Mouse (Mus musculus) lung, embryonic 14.5 days (tissue): Measurements from ENCODE around the gene C5ar1. TPM values are rescaled to one million over a fixed set of nuclear protein-coding genes. Genes with fewer than 3 reads are reported as not detected.

Experiments
- ATAC-seq: fragments of 200-750 bp; cut with Nextera tagmentation; 2 replicates; pipeline ENCODE4 v1.8.0; 2017; ENCODE audit warnings: mild to moderate bottlenecking, moderate TSS enrichment, moderate library complexity; ENCODE audit not compliant: insufficient read depth
- DNase-seq: peaks from one replicate; pipeline ENCODE4 v3.0.0-alpha.2; 2015
- H3K27ac ChIP-seq: fragments of 300-500 bp; sonication (generic); 2 replicates; pipeline ENCODE4 v1.5.1; 2014; ENCODE audit warnings: low read depth, mild to moderate bottlenecking, moderate library complexity
- H3K27me3 ChIP-seq: fragments of 300-500 bp; sonication (generic); 2 replicates; pipeline ENCODE4 v1.6.1; 2014; ENCODE audit warnings: low read length, control low read depth; ENCODE audit not compliant: insufficient read depth
- H3K36me3 ChIP-seq: fragments of 300-500 bp; sonication (generic); 2 replicates; pipeline ENCODE4 v1.6.1; 2014; ENCODE audit warnings: control low read depth; ENCODE audit not compliant: insufficient read depth
- H3K4me1 ChIP-seq: fragments of 300-500 bp; sonication (generic); 2 replicates; pipeline ENCODE4 v1.6.1; 2014; ENCODE audit warnings: antibody characterized with exemption, control low read depth; ENCODE audit not compliant: insufficient read depth
- H3K4me2 ChIP-seq: fragments of 300-500 bp; sonication (generic); 2 replicates; pipeline ENCODE4 v1.6.1; 2014; ENCODE audit warnings: mild to moderate bottlenecking
- H3K4me3 ChIP-seq: fragments of 300-500 bp; sonication (generic); 2 replicates; pipeline ENCODE4 v1.5.1; 2014; ENCODE audit warnings: low read depth, low read length
- H3K9ac ChIP-seq: fragments of 300-500 bp; sonication (generic); 2 replicates; pipeline ENCODE4 v1.6.1; 2014
- H3K9me3 ChIP-seq: fragments of 300-500 bp; sonication (generic); 2 replicates; pipeline ENCODE4 v1.6.1; 2016; ENCODE audit warnings: low read depth, low read length, control low read depth
- CTCF ChIP-seq: IDR thresholded peaks from 2 replicates; pipeline ENCODE4 v1.5.1; 2016; ENCODE audit warnings: antibody characterized with exemption, low read depth
- WGBS: fragments of 180-500 bp; shearing (Covaris S2); extraction: QIAGEN DNeasy Blood & Tissue Kit; methylation state at CpG from one replicate; pipeline ENCODE4 v1.1.7; 2014; 5-methylcytosine and 5-hydroxymethylcytosine counted together
- polyA plus RNA-seq: library from polyadenylated mRNA; unstranded; fragments of >200 nt; fragmentation: Nextera tagmentation; extraction: Ambion mirVana; gene quantifications from 2 replicates; pipeline ENCODE4 v1.2.1, GENCODE M21; 2014

Gene C5ar1
- polyA plus RNA-seq, 1 experiment from 2014 or later: 2.0 TPM

DNA sequence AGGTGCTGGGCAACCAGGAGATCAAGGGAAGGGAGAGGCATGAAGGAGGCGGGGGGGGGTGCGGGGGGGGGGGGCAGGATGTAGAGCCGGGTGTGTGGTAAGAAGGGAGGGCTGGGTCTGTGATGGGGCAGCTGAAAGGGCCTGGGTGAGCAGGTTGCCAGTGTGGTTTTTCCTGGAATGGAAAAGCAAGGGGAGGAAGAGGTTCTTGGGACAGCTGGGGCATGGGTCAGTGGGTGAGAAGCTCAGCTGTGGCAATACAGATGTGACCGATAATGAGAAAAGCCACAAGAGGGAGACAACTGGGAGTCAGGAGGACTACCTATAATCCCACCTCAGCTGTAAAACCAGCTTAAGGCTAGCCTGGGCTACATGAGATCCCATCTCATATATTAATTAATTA lies 13.4 kb downstream of the C5ar1 start:
- H3K4me3 ChIP-seq: no peak overlapping the region
- DNase-seq: no peak
- ATAC-seq: no peak

DNA sequence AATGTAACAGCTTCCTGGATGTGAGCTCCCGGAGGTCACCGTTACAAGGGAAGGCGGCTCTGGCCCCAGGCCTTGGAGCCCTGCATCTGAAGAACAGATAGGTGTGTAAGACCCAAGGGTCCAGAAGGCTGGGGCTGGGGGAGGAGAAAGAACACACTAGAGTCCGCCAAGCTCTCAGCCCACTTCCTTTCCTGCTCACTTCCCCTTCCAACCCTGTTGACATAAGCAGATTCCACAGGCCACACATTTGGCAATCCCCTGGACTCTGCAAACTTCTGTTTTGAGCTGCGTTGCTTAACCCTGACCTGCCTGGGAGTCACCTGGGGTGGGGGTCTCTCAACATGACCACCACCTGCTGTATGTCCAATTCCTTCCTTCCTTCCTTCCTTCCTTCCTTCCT lies 15.3 kb downstream of the C5ar1 start, which contains the start of gene C5ar2:
Gene C5ar2 (minus strand): TSS at position 88 of the 400 bp plus-strand sequence.
- TF ChIP-seq CTCF: no peak
- H3K9ac ChIP-seq: no peak within 1 kb of the TSS
- H3K4me1 ChIP-seq: no peaks in the 10 kb centered on the region
- DNase-seq (no peak), ATAC-seq (no peak)
- H3K27me3 ChIP-seq: no peaks in the 10 kb centered on the region
- no peaks in the 10 kb centered on the region for H3K36me3 ChIP-seq
- H3K4me2 ChIP-seq: no peak within 1 kb of the TSS
- no peaks in the 10 kb centered on the region for H3K9me3 ChIP-seq
- no peak within 1 kb of the TSS for H3K27ac ChIP-seq
- 46% methylated on average over 5 of the region's 5 CpGs for WGBS
- no peak within 1 kb of the TSS for H3K4me3 ChIP-seq

More for the DNA sequence above, 13.4 kb downstream of the C5ar1 start:
- no peaks in the 10 kb centered on the region for H3K27me3 ChIP-seq
- no peaks in the 10 kb centered on the region for H3K36me3 ChIP-seq
- no peaks in the 10 kb centered on the region for H3K4me1 ChIP-seq
- 0 out of 2 replicates have a peak, but pooled peaks have one; percentile 6 for TF ChIP-seq CTCF
- 35% methylated on average over 2 of the region's 4 CpGs for WGBS
- H3K9ac ChIP-seq: no peak overlapping the region
- H3K9me3 ChIP-seq: no peaks in the 10 kb centered on the region
- no peak overlapping the region for H3K27ac ChIP-seq
- H3K4me2 ChIP-seq: no peak overlapping the region

DNA sequence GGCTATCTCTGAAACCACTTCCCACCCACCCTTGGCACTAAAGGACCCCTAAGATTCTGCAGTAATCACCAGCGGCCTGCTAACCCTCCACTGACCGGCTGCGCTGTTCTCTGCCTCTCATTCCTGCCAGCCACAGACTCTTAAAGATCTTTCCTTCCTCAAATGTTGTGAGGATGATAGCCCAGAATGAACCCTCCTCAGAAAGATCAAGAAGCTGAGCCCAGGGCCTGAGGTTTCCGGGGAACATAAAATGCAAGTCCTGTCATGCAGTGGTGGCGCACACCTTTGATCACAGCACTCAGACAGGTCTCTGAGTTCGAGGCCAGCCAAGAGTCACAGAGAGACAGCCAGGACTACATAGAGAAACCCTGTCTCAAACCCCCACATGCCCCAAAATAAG lies 17.1 kb downstream of the C5ar1 start:
- H3K4me1 ChIP-seq: no peaks in the 10 kb centered on the region
- H3K4me3 ChIP-seq: no peak overlapping the region
- 73% methylated on average over 6 of the region's 6 CpGs for WGBS
- TF ChIP-seq CTCF: no peak
- no peak overlapping the region for H3K27ac ChIP-seq
- H3K27me3 ChIP-seq: no peaks in the 10 kb centered on the region
- H3K4me2 ChIP-seq: no peak overlapping the region
- no peak for ATAC-seq
- no peak for DNase-seq
- H3K36me3 ChIP-seq: no peaks in the 10 kb centered on the region
- H3K9ac ChIP-seq: no peak overlapping the region
- no peaks in the 10 kb centered on the region for H3K9me3 ChIP-seq

DNA sequence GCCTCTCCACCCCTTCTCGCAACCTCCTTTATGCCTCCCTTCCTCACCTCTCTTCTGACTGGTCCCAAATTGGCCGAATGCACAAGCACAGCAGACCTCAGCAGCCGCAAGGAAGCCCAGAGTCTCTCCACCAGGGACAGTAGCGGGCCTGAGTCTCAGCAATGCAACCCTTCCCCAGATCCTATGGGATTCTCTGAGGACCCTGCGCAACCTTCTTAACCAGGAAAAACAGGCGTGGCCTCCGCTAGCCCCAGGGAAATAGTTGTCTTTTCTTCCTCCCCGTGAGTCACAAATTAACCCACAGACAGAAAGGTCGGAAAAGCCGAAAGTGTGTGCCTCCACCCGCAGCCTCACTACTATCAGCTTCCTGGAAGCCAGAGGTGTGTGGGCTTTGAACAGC lies 17.6 kb downstream of the C5ar1 start:
- ATAC-seq (no peak), DNase-seq (no peak)
- no peaks in the 10 kb centered on the region for H3K4me1 ChIP-seq
- H3K4me2 ChIP-seq: no peak overlapping the region
- WGBS: 59% methylated on average over 11 of the region's 11 CpGs
- no peak overlapping the region for H3K27ac ChIP-seq
- no peaks in the 10 kb centered on the region for H3K9me3 ChIP-seq
- no peaks in the 10 kb centered on the region for H3K27me3 ChIP-seq
- H3K36me3 ChIP-seq: no peaks in the 10 kb centered on the region
- no peak for TF ChIP-seq CTCF
- no peak overlapping the region for H3K9ac ChIP-seq
- H3K4me3 ChIP-seq: no peak overlapping the region

DNA sequence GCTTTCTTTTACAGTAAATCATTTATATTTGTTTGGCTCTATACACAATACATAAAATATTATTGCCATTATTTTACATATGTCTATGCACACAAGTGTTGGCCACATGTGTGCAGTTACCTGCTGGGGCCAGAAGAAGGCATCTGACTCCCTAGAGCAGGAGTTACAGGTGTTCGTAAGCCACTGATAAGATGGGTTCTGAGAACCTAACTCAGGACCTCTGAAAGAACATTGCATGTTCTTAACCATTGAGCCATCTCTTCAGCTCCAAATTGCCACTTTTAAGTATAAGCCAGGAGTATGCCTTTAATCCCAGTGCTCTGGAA lies 18.4 kb downstream of the C5ar1 start:
- no peak for DNase-seq
- Histone ChIP-seq H3K9me3 (no peaks in the 10 kb centered on the region), H3K4me2 (no peak overlapping the region), H3K27ac (no peak overlapping the region), H3K36me3 (no peaks in the 10 kb centered on the region), H3K9ac (no peak overlapping the region), H3K4me3 (no peak overlapping the region), H3K27me3 (no peaks in the 10 kb centered on the region), H3K4me1 (no peaks in the 10 kb centered on the region)
- WGBS: 90% methylated on average over 1 of the region's 1 CpGs
- TF ChIP-seq CTCF: no peak
- ATAC-seq: no peak

DNA sequence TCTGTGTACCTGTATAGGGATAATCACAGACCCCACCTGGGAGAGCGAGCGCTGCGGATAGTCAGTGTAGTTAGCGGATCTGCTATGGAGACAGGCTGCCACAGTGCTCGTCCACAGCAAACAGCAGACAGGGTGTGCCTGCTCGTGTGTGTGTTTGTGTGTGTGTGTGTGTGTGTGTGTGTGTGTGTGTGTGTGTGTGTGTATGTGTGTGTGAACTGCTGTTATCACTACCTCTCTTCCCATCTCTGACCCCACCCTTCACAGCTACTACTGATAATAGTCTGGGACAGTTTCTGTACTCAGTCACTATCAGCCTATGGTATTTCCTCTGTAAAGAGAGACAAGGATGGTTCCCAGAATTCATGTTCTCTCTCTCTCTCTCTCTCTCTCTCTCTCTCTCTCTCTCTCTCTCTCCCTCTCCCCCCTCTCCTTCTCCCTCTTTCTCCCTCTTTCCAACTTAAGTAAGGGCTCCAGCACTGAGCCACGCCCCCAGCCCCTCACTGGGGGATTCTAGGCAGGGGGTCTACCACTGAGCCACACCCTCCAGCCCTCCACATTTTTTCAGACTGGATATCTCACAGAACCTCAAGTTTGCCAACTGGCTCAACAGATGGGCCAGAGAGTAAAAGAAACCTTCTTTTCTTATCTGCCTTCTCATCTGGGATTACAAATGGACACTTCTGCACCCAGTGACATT lies 18.9 kb downstream of the C5ar1 start:
- 65% methylated on average over 7 of the region's 7 CpGs for WGBS
- H3K27me3 ChIP-seq: no peaks in the 10 kb centered on the region
- no peaks in the 10 kb centered on the region for H3K9me3 ChIP-seq
- H3K36me3 ChIP-seq: no peaks in the 10 kb centered on the region
- H3K4me2 ChIP-seq: no peak overlapping the region
- no peaks in the 10 kb centered on the region for H3K4me1 ChIP-seq
- TF ChIP-seq CTCF: no peak
- no peak overlapping the region for H3K4me3 ChIP-seq
- H3K27ac ChIP-seq: no peak overlapping the region
- DNase-seq (no peak), ATAC-seq (no peak)
- no peak overlapping the region for H3K9ac ChIP-seq

DNA sequence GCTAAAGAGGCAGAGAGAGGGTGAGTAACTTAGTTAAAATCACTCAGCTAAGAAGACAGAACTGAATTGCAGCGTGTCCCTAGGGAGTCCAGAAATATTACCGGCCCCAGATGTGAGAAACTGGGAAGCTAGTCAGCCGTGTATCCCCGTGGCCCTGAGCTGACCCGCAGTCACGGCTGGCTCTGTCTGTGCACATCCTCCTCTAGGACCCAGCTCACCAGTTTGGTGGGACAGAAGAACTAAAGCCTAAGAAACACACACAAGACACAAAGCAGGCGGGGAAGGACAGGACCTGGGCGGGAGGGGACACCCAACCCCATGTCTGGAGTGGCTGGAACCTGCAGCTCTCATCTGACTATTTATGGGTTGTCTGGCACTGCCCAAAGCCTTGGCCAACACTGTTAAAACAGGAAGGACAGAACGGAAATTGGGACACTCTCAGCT lies 19.8 kb downstream of the C5ar1 start:
- no peak overlapping the region for H3K4me3 ChIP-seq
- TF ChIP-seq CTCF: no peak
- no peaks in the 10 kb centered on the region for H3K9me3 ChIP-seq
- H3K36me3 ChIP-seq: no peaks in the 10 kb centered on the region
- H3K4me2 ChIP-seq: no peak overlapping the region
- no peak overlapping the region for H3K9ac ChIP-seq
- H3K4me1 ChIP-seq: no peaks in the 10 kb centered on the region
- DNase-seq (no peak), ATAC-seq (no peak)
- no peaks in the 10 kb centered on the region for H3K27me3 ChIP-seq
- 61% methylated on average over 9 of the region's 9 CpGs for WGBS
- no peak overlapping the region for H3K27ac ChIP-seq
